Mouse (Mus musculus) ovary, adult 2 months (tissue): Measurements from ENCODE around the gene Kars. TPM values are rescaled to one million over a fixed set of nuclear protein-coding genes. Genes with fewer than 3 reads are reported as not detected.

Experiments used
- polyA plus RNA-seq: library from polyadenylated mRNA; depleted of rRNA; stranded (reverse); fragments of >200 nt; gene quantifications from 2 replicates; pipeline ENCODE4 v1.2.3, GENCODE M21; 2012; rRNA removed

Kars gene
- 49.8 and 61.8 TPM in 2 replicates for polyA plus RNA-seq

DNA sequence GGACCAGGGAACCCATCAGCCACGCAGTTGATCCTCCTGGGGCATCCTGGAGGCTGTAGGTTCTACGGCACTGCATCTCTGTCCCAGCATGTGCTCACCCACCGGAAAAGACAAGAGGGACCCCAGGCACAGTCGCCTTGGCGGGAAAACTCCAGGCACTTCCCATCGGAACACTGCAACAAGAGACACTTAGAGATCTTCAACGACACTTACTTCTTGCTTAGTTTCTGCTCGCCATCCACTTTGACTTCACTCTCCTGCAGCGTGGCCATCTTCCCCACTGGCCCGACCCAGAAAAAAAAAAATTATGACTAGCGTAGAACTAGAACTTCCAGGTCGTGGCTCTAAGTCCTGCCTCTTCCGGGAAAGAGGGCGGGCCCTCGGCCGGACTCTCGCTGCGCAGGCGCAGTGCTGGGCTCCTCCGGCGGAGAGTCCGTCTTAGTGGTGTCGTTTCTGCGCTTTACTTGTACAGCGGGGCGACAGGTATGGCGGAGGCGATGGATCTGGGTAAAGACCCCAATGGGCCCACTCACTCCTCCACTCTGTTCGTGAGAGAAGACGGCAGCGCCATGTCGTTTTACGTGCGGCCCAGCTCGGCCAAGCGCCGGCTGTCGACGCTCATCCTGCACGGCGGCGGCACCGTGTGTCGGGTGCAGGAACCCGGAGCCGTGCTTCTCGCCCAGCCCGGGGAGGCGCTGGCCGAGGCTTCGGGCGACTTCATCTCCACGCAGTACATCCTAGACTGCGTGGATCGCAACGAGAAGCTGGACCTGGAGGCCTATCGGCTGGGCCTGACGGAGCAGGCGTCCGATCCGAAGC is at the start of gene Kars, which contains the start of gene Terf2ip:
Gene Kars (minus strand): TSS at position 327 of the 819 bp plus-strand sequence.
Gene Terf2ip (plus strand): TSS at position 402 of the 819 bp plus-strand sequence.

DNA sequence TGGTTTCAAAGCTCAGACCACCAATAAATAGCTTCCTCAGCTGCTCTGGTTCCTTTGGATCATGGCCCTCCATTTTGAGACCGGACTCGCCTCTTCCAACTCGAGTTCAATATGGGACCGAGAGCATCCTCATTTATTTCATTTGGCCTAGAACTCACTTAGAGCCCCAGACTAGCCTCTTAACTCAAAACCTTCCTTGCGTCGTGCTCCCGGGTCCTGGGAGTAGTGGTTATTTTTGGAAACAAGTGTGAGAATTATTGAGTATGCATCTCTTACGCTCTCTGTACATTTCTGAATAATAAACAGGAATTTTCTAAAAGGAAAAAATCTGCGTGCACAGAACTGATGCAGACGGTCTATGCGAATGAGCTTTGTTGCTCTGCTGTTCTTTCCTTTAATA is 3.8 kb upstream of the Kars start, which contains the start of gene Gm6793:
Gene Gm6793 (minus strand): TSS at position 101 of the 400 bp plus-strand sequence.

DNA sequence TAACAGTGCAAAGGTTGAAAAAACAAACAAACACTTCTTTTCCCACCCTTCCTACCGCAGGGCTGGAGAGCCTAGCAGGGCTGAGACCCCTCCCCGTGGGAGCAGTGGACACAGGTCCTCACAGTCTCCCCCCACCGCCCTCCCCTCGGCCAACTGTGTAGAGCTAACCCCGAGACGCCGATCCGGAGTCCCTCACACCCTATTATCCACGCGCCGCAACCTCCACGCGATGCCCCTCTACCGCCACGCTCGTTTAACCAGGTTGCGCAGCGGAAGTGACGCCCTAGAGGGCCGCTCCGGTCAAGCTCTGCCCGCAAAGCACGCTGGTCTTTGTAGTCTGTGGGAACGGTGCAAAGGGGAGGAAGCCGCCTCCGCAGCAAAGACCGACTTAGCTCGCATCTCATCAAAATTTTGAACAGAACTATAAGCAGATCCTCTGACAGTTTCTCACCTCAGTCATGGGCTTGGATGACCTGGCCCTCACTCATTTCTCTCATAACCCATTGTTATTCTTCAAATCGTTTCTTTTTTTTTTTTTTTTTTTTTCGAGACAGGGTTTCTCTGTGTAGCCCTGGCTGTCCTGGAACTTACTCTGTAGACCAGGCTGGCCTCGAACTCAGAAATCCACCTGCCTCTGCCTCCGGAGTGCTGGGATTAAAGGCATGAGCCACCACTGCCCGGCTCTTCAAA is 19.0 kb downstream of the Kars start, which contains the start of gene Adat1:
Gene Adat1 (minus strand): TSS at position 290 of the 690 bp plus-strand sequence.

Other genes with a start within 250 kb of the Kars start
- 1.6 and 2.8 TPM in 2 replicates for gene Cfdp1, start 157.0 kb downstream of the Kars start, polyA plus RNA-seq
- 3.1 and 3.2 TPM in 2 replicates for gene Tmem170, start 134.6 kb downstream of the Kars start, polyA plus RNA-seq
- 0.60 and 0.97 TPM in 2 replicates for gene Chst5, start 100.9 kb downstream of the Kars start, polyA plus RNA-seq
- gene Tmem231, start 77.4 kb downstream of the Kars start, polyA plus RNA-seq, result 13.9 and 16.6 TPM in 2 replicates
- 7.7 and 18.7 TPM in 2 replicates for gene Gabarapl2, start 70.6 kb downstream of the Kars start, polyA plus RNA-seq
- 3.3 and 4.4 TPM in 2 replicates for gene Adat1, start 19.0 kb downstream of the Kars start, polyA plus RNA-seq
- gene Terf2ip, start 75 bp upstream of the Kars start, polyA plus RNA-seq, result 17.7 and 21.8 TPM in 2 replicates
- not detected in 2 replicates for gene Gm6793, start 3.7 kb upstream of the Kars start, polyA plus RNA-seq